Mouse (Mus musculus): ENCODE results near the gene B3galnt2.
"Not testable (repeated sequence)": the region's sequence is repeated elsewhere in the genome, so short reads cannot be mapped to it uniquely, and the experiment has no call there.

The B3galnt2 gene

GRCm38 (mm10) chr13:13953874-13954832, at the start of gene B3galnt2:
TSS of gene B3galnt2 (plus strand) at chr13:13954469.
- peak; percentile 94 for DNase-seq

- no peak for DNase-seq
Measured at GRCm38 (mm10) chr13:13911341-13911740, 42.9 kb upstream of the B3galnt2 start.

- no peak for DNase-seq
Measured at GRCm38 (mm10) chr13:13919396-13919795, 34.9 kb upstream of the B3galnt2 start.

- DNase-seq = no peak
Measured at GRCm38 (mm10) chr13:13922526-13922925, 31.7 kb upstream of the B3galnt2 start.

- DNase-seq = no peak
Measured at GRCm38 (mm10) chr13:13929982-13930381, 24.3 kb upstream of the B3galnt2 start.

- DNase-seq = no peak
Measured at GRCm38 (mm10) chr13:13954931-13955330, 662 bp downstream of the B3galnt2 start.

GRCm38 (mm10) chr13:13956686-13957085, 2.4 kb downstream of the B3galnt2 start:
- DNase-seq = peak; percentile 13

GRCm38 (mm10) chr13:13960211-13960610, 5.9 kb downstream of the B3galnt2 start:
- no peak for DNase-seq

- DNase-seq = no peak
Measured at GRCm38 (mm10) chr13:13961046-13961445, 6.8 kb downstream of the B3galnt2 start.

- DNase-seq = no peak
Measured at GRCm38 (mm10) chr13:13965388-13965964, 11.2 kb downstream of the B3galnt2 start.

GRCm38 (mm10) chr13:13966172-13966571, 11.9 kb downstream of the B3galnt2 start:
- DNase-seq = no peak

GRCm38 (mm10) chr13:13968629-13969111, 14.4 kb downstream of the B3galnt2 start:
- no peak for DNase-seq

GRCm38 (mm10) chr13:13969796-13970195, 15.5 kb downstream of the B3galnt2 start:
- DNase-seq = no peak

- DNase-seq = not testable (repeated sequence)
Measured at GRCm38 (mm10) chr13:13981842-13982241, 27.6 kb downstream of the B3galnt2 start.

GRCm38 (mm10) chr13:13983523-13983922, 29.3 kb downstream of the B3galnt2 start:
- no peak for DNase-seq

GRCm38 (mm10) chr13:13989135-13989534, 34.9 kb downstream of the B3galnt2 start:
- no peak for DNase-seq

- DNase-seq = no peak
Measured at GRCm38 (mm10) chr13:13990391-13990790, 36.1 kb downstream of the B3galnt2 start.

GRCm38 (mm10) chr13:13993041-13993440, 38.8 kb downstream of the B3galnt2 start:
- no peak for DNase-seq

- no peak for DNase-seq
Measured at GRCm38 (mm10) chr13:13995046-13995445, 40.8 kb downstream of the B3galnt2 start.

- DNase-seq = no peak
Measured at GRCm38 (mm10) chr13:13997476-13997875, 43.2 kb downstream of the B3galnt2 start.

- DNase-seq = no peak
Measured at GRCm38 (mm10) chr13:14002706-14003105, 48.4 kb downstream of the B3galnt2 start.

GRCm38 (mm10) chr13:14004086-14004485, 49.8 kb downstream of the B3galnt2 start:
- DNase-seq = no peak

GRCm38 (mm10) chr13:14004999-14005398, 50.7 kb downstream of the B3galnt2 start:
- DNase-seq = no peak

- no peak for DNase-seq
Measured at GRCm38 (mm10) chr13:14006056-14006455, 51.8 kb downstream of the B3galnt2 start.
